Mouse (Mus musculus): ENCODE data around the gene Polm.
A peak's percentile ranks its signal among the peaks of the same experiment; 100 is the strongest.
"Not testable (repeated sequence)": the region's sequence is repeated elsewhere in the genome, so short reads cannot be mapped to it uniquely, and the experiment has no call there.

Polm gene

DNA sequence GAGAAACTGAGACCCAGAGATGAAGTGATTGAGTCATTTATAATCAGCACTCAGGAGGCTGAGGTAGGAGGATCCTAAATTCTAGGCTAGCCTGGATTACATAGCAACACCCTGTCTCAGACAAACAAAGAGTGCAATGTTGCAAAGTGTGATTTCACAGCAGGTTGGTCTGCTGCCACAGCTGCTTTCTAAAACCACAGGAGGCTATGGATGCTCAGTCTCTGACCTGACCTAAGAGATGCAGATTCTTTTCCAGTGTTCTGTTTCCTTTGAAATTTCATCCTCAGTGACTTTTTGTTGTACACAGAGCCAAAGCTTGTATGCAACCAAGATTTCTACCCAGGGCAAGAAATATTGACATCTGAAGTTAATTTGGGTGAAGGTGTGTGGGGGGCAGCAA, 17.7 kb upstream of the Polm start:
- no peak for DNase-seq (ENCODE audit: low spot score in 2 of 2)

DNA sequence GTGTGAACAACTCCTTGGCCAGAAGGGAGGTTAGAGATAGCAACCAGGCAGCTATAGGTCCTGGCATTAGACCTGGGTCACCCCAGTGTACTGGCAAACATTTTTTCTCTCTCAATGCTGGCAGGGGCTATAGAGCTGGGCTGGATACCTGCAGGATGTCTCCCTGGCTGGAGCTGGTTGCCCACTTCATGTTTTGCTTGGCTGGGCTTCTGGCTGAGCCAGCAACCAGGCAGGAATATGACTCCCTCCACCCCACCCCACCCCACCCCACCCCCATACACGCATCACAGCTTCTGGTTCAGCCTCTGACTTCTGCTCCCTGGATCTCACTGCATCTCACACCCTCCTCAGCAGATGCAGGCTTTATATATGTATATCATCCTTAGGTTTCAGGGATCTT, 14.5 kb upstream of the Polm start:
- no peak for DNase-seq (ENCODE audit: low spot score in 2 of 2)

DNA sequence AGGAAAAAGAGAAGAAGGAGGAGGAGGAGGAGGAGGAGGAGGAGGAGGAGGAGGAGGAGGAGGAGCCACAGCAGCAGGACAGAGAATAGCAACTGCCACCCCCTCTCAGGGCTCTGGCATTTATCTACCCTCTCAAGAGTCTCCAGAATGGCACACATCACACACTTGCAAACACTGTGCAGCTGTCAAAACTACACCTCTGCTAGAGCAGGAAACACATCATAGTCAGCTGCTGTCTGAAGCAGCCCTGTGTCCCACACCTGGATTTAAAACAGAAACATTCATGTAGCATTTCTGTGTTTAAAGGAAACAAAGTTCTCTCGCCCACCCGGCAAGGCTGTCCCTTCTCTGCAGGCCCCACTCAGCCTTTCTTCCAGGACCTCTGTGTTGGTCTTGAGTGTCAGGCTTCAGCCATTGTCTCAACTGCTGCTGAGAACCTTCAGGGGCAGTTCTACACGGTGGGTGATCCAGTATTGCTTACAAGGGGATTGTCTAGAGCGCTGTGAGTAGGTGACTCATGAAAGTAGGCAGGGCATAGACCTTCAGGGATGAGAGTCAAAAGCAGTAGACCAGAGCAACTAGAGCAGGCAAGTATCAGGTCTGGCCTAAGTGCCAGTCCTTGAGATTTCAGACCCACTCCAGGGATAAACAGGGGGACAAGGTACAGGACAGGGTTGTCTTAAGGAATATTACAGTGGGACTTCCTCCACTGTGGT, 13.4 kb upstream of the Polm start:
- no peak for DNase-seq (ENCODE audit: low spot score in 2 of 2)

DNA sequence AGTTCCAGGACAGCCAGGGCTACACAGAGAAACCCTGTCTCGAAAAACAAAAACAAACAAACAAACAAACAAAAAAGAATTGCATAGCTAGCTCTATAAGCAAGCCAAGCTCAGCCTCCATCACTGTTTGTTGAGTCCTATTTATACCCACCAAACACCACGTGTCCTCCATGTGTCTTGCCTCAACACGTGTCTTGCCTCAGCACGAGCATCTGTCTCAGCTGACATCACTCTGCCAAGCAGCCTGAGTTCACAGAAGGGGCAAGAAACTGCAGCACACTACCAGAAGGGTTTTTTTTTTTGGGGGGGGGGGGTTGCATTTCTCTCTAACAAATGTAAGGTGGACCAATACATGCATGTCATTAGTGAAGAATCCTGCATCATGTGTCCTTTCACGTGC, 12.6 kb upstream of the Polm start:
- DNase-seq (ENCODE audit: low spot score in 2 of 2) = no peak

DNA sequence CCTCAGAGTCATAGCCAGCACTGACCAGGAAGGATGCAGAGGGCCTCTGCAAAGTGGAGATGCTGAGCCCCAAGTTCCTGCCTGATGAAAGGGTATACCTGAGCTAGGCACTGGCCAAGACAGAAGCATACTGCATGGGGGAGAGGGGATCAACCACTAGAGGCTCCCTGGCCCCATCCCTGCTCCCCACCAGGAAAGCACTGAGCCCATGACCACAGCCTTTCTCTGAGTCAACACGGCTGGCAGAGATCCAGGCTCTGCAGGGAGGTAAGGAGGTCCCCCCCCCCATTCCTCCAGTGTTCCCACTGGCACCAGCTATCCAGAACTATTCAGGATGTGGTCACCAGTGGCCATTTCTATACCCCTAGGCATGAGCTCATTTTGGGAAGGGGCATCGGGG, 11.5 kb upstream of the Polm start:
- DNase-seq (ENCODE audit: low spot score in 2 of 2) = no peak

DNA sequence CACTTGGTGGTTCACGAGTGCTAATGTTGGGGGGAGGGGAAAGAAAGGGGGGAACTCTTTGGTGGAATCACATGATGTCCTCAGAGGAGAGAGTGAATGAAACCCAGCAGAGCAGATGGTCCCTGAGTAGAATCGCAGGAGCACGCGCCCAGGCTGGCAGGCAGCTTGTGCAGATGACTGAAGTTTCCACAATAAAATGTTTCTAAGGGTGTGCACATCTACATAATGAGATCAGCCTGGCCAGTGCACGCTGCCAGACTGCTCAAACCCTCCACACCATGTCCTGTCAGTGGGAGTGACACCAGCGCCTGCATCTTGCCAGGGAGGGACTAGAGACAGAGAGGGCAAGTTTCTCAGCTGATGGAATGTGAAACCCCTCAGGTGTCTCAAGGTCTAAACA, 10.9 kb upstream of the Polm start:
- peak; percentile 36 to 65 for DNase-seq (ENCODE audit: low spot score in 2 of 2)

DNA sequence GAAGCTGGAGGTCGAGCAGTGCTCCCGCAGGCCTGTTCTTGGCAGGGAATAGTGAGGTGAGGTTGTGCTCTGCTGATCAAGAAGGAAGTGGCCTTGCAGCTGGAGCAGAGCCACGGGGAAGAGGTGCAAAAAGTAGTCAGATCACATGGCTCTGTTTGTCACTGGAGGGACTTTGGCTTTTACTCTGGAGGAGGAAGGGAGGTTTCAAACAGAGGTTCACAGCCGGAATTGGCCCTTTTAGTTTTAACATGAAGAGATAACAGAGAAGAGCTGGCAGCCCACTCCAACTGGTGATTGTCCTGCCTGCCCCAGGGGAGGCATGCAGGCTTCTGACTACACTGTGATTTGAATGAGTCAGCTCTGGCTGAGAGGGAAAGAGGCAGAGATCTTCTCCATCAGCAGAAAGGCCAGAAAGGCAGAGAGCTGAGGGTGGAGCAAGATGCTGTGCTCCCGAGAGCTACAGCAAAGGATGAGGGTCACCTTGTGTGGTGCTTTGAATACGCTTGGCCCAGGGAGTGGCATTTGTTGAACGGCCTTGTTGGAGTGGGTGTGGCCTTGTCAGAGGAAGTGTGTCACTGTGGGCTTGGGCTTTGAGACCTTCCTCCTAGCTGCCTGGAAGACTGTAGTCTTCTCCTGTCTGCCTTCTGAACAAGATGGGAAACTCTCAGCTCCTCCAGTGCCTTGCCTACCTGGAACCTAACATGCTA, 9.0 kb upstream of the Polm start:
- no peak for DNase-seq (ENCODE audit: low spot score in 2 of 2)

DNA sequence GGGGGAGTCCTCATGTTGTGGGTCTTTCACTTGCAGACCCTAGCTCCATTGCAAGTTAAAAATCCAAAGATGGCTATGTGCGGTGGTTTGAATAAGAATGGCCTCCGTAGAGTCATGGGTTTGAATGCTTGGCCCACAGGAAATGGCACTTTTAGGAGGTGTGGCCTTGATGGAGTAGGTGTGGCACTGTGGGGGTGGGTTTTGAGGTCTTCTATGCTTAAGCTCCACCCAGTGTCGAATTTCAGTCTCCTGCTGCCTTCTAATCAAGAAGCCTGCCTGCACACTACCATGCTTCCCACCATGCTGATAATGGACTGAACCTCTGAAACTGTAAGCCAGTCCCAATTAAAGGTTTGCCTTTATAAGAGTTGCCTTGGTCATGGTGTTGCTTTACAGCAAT, 5.3 kb upstream of the Polm start:
- DNase-seq (ENCODE audit: low spot score in 2 of 2) = no peak

DNA sequence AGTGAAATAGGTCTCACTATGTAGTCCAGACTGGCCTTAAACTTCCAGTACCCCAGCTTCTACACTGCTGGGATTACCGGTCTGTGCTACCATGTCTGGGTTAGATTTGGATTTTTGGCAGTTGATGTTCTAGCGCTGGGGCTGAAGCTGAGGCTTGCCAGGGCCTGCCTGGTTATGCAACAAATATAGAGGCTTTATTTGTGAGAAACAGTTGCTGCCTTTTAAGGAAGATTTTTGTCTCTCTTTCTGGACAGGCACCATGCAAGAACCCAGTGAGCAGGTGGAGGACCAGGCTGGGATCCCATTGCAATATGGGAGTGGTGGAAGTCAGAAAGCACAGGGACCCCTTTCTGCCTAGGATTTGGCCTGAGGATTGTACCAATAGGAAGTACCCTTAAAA, 3.9 kb upstream of the Polm start:
- DNase-seq (ENCODE audit: low spot score in 2 of 2) = no peak

DNA sequence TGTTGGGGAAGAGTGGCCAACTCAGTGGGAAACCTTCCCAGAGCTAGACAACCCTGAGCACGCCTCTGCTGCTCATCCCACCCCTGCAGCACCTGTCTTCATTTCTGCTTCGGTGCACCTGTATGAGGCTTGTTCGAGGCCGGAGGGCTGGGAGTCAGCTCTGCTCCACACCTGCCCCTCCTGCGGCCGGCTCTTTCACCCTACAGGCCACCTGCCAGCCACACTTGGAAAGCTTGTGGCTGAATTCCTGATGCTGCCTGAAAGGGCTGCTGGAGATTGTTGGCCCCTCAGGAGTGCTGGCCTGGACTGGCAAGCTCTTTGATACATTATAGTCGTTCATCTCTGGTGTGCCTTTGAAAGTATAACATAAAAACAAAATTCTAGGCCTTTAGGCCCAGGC, 2.5 kb upstream of the Polm start:
- DNase-seq (ENCODE audit: low spot score in 2 of 2) = no peak

DNA sequence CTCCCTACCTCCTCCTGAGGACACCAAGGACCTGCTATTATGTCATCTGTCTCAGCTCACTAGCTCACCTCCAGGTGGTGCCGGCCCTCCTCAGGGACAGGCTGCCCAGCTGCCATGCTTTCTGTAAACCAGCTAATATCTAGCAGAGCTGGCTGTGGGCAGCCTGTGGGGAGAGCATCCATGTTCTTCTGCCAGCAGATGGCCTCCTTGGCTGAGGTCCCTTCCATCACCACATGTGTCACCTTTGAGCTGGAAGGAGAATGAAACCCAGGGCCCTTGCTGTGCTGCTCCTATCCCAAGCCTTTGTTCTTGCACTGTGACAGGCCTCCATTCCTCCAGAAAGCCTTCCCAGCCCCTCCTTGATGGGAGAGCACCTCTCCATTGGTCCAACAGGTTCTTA, 1.7 kb downstream of the Polm start:
- DNase-seq (ENCODE audit: low spot score in 2 of 2) = peak in 1 of 2 experiments; percentile 22

DNA sequence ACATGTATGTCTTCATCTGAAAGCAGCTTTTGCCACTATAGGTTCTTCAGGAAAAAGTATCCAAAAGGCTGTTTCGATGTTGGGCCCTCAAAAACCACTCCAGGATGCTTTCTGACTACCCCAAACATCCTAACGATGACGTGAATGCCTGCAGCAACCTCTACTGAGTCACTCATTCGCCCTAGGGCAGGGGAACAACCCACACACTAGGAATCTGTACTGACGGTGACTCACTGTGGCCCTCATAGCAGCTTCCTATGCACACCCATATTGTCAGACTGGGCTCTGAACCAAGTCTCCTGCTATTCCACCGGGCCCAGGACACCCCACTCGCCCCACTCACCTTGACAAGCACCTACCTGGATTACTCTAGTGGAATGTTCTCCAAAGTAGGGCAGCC, 2.8 kb downstream of the Polm start:
- no peak for DNase-seq (ENCODE audit: low spot score in 2 of 2)

DNA sequence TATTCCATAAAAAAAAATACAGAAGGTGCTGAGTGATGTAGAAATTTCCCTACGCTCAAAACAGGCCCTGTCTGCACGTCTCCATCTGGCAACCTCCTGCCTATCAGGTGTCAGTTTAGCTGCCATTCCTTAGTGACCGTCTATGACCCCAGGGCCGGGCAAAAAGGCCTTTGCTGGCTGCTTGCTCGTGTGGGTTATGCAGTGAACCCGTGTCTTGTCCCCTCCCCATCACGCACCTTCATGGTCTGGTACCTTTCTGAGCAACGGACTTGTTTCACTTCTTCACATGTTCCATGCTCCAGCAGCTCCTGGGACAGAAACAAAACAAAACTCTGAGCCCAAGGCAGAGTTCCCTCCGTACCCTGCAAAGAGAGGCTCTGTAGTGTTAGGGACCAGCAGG, 3.3 kb downstream of the Polm start:
- DNase-seq (ENCODE audit: low spot score in 2 of 2) = no peak

DNA sequence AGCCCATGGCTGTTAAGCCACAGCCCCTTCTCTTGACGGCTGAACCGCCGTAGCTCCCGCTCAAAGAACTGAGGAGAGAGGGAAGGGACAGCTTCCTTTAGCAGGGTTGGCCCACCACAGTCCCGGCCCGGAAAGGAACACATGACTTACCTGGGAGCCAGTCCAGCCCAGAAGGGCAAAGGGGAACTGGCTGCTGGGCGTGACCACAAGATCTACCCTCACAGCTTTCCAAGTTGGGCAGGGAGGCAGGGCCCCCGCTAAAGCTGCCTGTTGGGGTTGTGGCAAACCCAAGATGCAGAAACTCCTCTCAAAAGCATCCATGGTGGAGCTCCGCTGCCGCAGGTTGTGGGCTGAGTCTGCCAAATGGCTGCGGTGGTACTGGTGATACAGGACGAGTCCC, 8.5 kb downstream of the Polm start:
- DNase-seq (ENCODE audit: low spot score in 2 of 2) = no peak

DNA sequence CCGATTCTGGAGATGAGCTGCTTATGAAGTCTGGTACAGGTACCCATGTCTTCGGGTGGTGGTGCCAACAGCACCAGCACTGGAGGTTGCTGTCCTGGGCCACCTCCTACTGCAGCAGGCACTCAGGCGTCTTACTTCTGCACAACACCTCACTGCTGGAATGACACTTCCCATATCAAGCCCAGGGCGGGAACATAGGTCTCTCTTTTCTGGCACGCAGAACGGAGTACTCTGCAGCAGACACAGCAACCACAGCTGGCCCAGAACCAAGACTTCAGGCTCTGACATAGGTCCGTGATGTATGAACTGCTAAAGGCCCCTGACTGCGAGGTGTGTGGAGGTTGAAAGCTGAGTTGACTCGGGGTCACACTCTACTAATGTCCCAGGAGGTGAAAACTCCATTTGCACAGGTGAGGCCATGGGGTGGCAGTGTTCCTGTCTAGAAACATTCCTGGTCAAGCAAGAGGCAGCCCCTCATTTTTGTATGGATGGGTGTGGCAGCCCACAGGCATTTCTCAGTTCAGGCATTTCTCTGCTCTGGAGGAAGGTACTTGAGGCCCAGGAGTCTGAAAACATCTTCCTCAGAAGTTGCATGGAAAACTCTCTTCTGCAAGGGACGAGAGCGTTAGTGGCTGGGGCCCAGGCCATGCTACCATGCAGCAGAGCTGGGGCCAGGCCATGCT, 9.2 kb downstream of the Polm start:
- no peak for DNase-seq (ENCODE audit: low spot score in 2 of 2)

DNA sequence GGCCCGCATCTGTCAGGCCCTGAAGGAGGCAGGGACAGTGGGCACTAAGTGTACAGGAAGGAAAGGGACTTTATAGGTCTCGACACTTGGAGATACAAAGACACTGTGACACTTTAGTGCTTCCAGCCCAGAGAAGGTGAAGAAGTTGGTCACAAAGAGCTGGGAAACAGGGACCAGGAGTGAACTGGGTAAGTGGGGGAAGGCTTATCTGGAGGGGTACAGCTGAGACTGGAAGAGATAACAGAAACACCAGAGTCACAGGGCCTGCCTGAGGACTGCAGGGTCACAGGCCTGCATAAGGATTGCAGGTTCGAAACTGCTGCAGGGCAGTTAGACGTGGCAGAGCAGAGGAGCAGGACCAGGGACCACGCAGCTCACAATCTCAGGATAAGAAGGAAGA, 9.9 kb downstream of the Polm start:
- DNase-seq (ENCODE audit: low spot score in 2 of 2) = no peak

DNA sequence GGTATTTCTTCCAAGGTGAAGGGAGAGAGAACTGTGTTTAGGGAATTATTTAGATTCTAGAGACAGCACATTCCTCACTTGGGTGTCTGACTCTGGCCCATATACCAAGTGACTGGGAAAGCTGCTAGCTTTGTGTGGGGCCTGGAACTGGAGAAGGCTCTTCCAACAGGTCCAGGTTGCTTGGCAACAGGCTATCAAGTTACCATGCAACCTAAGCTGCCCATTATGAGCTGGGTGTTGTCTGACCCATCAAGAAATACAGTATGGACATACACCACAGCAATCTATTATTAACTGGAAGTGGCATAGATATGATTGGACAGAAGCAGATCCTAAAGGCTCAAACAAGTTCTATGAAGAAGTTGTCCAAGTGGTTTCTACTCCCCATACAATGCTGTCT, 12.4 kb downstream of the Polm start:
- no peak for DNase-seq (ENCODE audit: low spot score in 2 of 2)

DNA sequence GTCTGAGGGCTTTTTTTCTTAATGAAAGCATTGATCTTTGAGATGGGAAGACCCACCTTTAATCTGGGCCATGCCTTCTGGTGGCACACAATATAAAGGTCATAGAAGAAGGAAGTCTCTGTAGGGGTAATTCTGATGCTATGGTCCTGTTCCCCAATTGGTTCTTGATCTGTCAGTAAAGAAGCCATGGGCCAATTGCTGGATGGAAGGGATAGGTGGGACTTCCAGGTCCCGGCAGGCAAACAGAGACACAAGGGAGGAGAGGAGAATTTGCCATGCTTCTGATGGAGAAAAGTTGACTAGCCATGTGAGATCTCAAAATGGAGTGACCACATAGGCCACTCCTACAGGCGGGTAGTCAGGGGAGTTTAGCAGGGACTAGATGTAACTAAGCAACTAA, 18.6 kb downstream of the Polm start:
- DNase-seq (ENCODE audit: low spot score in 2 of 2) = no peak

DNA sequence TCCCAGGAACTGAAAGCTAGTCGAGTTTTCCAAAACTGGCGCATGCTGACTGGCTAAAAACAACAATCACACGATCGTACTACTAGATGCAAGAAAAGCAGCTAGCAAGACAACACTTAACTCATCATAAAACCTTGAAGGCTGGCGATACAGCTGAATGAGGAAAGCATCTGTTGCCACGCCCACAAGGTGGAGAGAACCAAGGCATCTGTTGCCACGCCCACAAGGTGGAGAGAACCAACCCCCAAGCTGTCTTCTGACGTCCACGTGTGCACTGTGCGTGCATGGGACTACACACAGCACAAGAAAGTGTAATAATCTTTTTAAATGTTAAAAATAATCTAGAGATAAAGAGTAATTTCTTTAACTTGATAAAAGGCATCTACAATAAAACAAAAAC, 24.4 kb downstream of the Polm start:
- DNase-seq (ENCODE audit: low spot score in 2 of 2) = no peak

DNA sequence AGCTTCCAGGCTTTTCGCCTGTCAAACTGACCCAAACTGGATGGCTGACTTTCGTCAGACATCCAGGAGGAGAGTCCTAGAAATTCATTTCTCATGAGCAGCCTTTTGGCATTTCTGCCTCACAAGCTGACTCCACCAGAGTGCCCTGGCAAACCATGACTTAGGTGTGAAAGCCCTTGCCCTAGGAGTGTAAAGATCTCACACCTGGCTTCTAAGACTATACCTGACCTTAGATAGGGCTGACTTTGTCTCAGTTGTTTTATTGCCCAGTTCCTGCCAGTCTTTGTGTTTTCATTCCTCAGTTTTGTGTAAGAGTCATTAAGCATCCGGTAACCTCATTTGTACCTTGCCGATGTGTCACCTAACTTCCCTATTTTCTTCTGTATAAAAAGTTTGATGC, 28.3 kb downstream of the Polm start:
- not testable (repeated sequence) for DNase-seq (ENCODE audit: low spot score in 2 of 2)

DNA sequence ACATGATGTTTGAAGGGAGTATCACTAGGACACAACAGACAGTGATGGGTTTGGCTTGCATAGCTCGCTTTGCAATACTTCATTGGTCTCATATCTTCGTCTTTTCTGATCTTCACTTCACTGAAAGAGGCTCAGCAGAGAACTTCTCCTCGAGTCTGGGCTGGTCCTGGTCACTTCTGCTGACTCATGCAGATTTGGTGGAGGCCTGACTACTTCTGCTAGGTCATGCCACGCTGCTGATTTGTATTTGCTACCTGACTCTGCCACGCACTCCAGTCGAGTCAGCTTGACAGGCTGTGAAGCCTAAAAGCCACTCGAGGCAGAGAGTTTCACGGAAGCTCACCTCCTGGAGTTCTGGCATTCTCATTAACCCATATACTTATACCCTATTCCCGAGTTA, 29.9 kb downstream of the Polm start:
- DNase-seq (ENCODE audit: low spot score in 2 of 2) = no peak

DNA sequence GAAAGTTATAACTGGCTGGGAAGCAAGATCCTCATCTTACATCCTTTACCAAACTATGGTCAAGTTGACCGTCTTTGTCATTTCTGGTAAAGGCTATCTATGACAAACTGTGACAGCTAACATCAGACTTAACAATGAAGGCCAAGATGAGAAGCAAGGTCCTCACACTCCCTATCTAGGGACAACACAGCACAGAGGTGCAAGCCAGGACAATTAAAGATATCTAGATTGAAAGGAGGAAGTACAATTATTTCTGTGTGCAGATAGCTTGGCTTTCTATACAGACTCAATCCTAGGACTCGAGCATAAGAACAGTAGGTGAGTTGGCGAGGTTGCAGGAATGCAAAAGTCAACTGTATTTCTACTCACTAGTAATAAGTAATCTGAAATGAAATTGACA, 32.1 kb downstream of the Polm start:
- no peak for DNase-seq (ENCODE audit: low spot score in 2 of 2)

DNA sequence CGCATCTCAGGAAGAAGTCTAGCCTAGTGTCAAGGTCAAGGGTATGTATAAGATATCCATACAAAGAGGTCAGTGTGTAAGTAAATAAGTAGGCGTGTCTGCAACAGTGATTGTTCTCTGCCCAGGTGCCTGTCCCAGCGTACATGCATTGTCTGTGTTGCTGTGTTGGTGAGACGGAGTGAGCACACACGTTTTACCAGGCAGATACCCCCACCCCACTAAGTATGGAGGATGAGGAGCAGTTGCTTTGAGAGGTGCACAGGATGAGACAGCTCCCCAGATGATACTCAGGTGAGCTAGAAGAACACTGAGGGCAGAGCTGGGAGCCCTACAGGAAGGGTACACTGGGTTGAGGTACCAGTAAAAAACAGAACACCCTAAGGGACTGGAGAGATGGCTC, 33.6 kb downstream of the Polm start:
- no peak for DNase-seq (ENCODE audit: low spot score in 2 of 2)
